Mouse (Mus musculus) olfactory bulb, adult 2 months (tissue): ENCODE data around the gene Dbndd2.

ENCODE experiments used
- CTCF ChIP-seq: fragments of 200-500 bp; IDR thresholded peaks from 2 replicates; pipeline ENCODE4 v1.5.1; 2012; ENCODE audit warnings: low read depth, mild to moderate bottlenecking, low read length, moderate library complexity; ENCODE audit not compliant: insufficient read depth
- POLR2A ChIP-seq: fragments of 200-500 bp; IDR thresholded peaks from 2 replicates; pipeline ENCODE4 v1.6.1; 2012; ENCODE audit warnings: mild to moderate bottlenecking, low read depth, low read length, moderate library complexity; ENCODE audit not compliant: insufficient read depth

DNA sequence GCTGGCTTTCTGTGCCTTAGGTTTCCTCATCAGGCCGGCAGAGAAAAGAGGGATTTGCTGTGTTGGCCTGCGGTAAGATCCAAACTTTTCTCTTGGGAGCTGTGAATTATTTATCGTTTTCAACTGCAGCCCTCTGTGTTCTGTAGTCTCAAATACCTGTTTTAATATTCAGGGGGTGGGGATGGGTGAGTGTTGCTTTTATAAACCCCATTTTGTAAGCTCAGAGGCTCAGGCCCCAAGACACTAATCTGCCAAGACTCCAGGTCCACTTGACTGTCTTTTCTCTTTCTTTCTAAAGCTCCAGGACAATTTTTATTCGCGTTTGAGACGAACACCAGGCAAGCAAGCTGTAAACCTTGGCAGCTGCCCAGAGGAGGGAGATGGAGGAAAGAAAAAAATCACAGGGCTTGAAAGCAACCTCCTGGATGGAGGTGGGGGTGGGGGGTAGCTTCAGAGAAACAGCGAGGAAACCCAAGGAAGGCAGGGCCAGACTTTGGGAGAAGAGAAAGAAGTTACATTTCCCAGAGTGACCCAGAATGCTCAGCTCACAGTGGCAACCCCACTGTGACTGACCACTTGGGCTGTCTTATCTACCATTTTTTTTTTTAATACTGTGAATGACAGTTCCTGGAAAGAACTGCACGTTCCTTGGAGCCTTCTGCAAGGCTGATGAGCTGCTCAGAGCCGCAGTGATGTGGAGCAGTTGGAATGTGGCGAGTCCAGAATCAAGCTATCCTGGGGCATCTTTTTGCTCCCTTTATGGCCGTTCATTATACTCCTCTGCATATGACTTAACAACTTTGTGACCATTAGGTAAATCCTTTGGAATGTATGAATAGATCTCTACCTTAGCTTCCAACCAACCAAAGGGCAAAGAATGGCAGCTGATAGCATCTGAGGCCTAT is 32.6 kb downstream of the Dbndd2 start:
- TF ChIP-seq POLR2A (no peak), CTCF (no peak)
